Mouse (Mus musculus): ENCODE measurements around the gene Atxn7l1. TPM values are rescaled to one million over a fixed set of nuclear protein-coding genes. Genes with fewer than 3 reads are reported as not detected.
"Not testable (repeated sequence)": the region's sequence is repeated elsewhere in the genome, so short reads cannot be mapped to it uniquely, and the experiment has no call there.

The Atxn7l1 gene
- total RNA-seq, 2 experiments from 2014 or later, result 16.4 to 17.7 TPM

- no peak for DNase-seq
These were observed 2.2 kb downstream of the Atxn7l1 start for GRCm38 (mm10) chr12:33149544-33150190.

- no peak for DNase-seq
These were observed 5.6 kb downstream of the Atxn7l1 start for GRCm38 (mm10) chr12:33153131-33153530.

- no peak for DNase-seq
These were observed 6.4 kb downstream of the Atxn7l1 start for GRCm38 (mm10) chr12:33153850-33154249.

- no peak for DNase-seq
These were observed 7.2 kb downstream of the Atxn7l1 start for GRCm38 (mm10) chr12:33154732-33155131.

- no peak for DNase-seq
These were observed 9.0 kb downstream of the Atxn7l1 start for GRCm38 (mm10) chr12:33156334-33157018.

GRCm38 (mm10) chr12:33158256-33158655, 10.8 kb downstream of the Atxn7l1 start:
- DNase-seq, result no peak

GRCm38 (mm10) chr12:33160406-33160805, 12.9 kb downstream of the Atxn7l1 start:
- no peak for DNase-seq

- no peak for DNase-seq
These were observed 15.0 kb downstream of the Atxn7l1 start for GRCm38 (mm10) chr12:33162541-33162940.

GRCm38 (mm10) chr12:33164019-33164418, 16.5 kb downstream of the Atxn7l1 start:
- DNase-seq, result not testable (repeated sequence)

- no peak for DNase-seq
These were observed 19.2 kb downstream of the Atxn7l1 start for GRCm38 (mm10) chr12:33166712-33167111.

GRCm38 (mm10) chr12:33167545-33167944, 20.1 kb downstream of the Atxn7l1 start:
- no peak for DNase-seq

GRCm38 (mm10) chr12:33168491-33168890, 21.0 kb downstream of the Atxn7l1 start:
- DNase-seq, result no peak

GRCm38 (mm10) chr12:33169777-33170494, 22.4 kb downstream of the Atxn7l1 start:
- no peak for DNase-seq

- no peak for DNase-seq
These were observed 23.3 kb downstream of the Atxn7l1 start for GRCm38 (mm10) chr12:33170822-33171221.

- DNase-seq, result no peak
These were observed 25.4 kb downstream of the Atxn7l1 start for GRCm38 (mm10) chr12:33172926-33173325.

- no peak for DNase-seq
These were observed 26.2 kb downstream of the Atxn7l1 start for GRCm38 (mm10) chr12:33173720-33174141.

GRCm38 (mm10) chr12:33174171-33174570, 26.7 kb downstream of the Atxn7l1 start:
- DNase-seq, result no peak

GRCm38 (mm10) chr12:33174675-33175357, 27.3 kb downstream of the Atxn7l1 start:
- no peak for DNase-seq

- DNase-seq, result peak; percentile 75
These were observed 28.4 kb downstream of the Atxn7l1 start for GRCm38 (mm10) chr12:33175621-33176554.

- DNase-seq, result no peak
These were observed 29.0 kb downstream of the Atxn7l1 start for GRCm38 (mm10) chr12:33176555-33176900.

- no peak for DNase-seq
These were observed 32.9 kb downstream of the Atxn7l1 start for GRCm38 (mm10) chr12:33180421-33180820.

Measured in gastrocnemius, postnatal 25 days (tissue).